Mouse (Mus musculus): ENCODE measurements around the gene Tmem274. TPM values are rescaled to one million over a fixed set of nuclear protein-coding genes. Genes with fewer than 3 reads are reported as not detected.

Gene Tmem274
- polyA plus RNA-seq, 1 experiment from 2014 or later, result not detected

GRCm38 (mm10) chr4:149487729-149488128, 10.6 kb downstream of the Tmem274 start:
- Histone ChIP-seq H3K27ac (ENCODE audit: low read depth) (no peak overlapping the region), H3K4me1 (replicated peaks; ENCODE audit: control insufficient read depth, insufficient read depth, low read length) (peaks cover 8% of the 10 kb centered on the region), H3K9ac (ENCODE audit: low read length) (no peak overlapping the region), H3K4me3 (ENCODE audit: low read depth, low read length) (no peak overlapping the region), H3K4me2 (ENCODE audit: low read length) (no peak overlapping the region), H3K9me3 (ENCODE audit: control insufficient read depth, low read length) (no peaks in the 10 kb centered on the region), H3K27me3 (replicated peaks; ENCODE audit: control insufficient read depth, insufficient read depth, low read length) (no peaks in the 10 kb centered on the region), H3K36me3 (ENCODE audit: control insufficient read depth, insufficient read depth, low read length) (peaks cover 51% of the 10 kb centered on the region)
- 95% methylated on average over 12 of the region's 12 CpGs for WGBS
- no peak for DNase-seq (ENCODE audit: low spot score)
- ATAC-seq (replicated peaks; ENCODE audit: low FRiP score, low TSS enrichment, low read depth), result no peak

GRCm38 (mm10) chr4:149489415-149490240, 12.4 kb downstream of the Tmem274 start:
- Histone ChIP-seq H3K9me3 (ENCODE audit: control insufficient read depth, low read length) (no peaks in the 10 kb centered on the region), H3K27ac (ENCODE audit: low read depth) (no peak overlapping the region), H3K36me3 (ENCODE audit: control insufficient read depth, insufficient read depth, low read length) (peaks cover 68% of the 10 kb centered on the region), H3K9ac (ENCODE audit: low read length) (no peak overlapping the region), H3K4me1 (replicated peaks; ENCODE audit: control insufficient read depth, insufficient read depth, low read length) (peaks cover 8% of the 10 kb centered on the region), H3K27me3 (replicated peaks; ENCODE audit: control insufficient read depth, insufficient read depth, low read length) (no peaks in the 10 kb centered on the region), H3K4me2 (ENCODE audit: low read length) (no peak overlapping the region), H3K4me3 (ENCODE audit: low read depth, low read length) (no peak overlapping the region)
- DNase-seq (ENCODE audit: low spot score) (no peak), ATAC-seq (replicated peaks; ENCODE audit: low FRiP score, low TSS enrichment, low read depth) (no peak)
- 91% methylated on average over 14 of the region's 14 CpGs for WGBS

- Histone ChIP-seq H3K9ac (ENCODE audit: low read length) (no peak overlapping the region), H3K4me3 (ENCODE audit: low read depth, low read length) (no peak overlapping the region), H3K9me3 (ENCODE audit: control insufficient read depth, low read length) (no peaks in the 10 kb centered on the region), H3K4me2 (ENCODE audit: low read length) (no peak overlapping the region), H3K27me3 (replicated peaks; ENCODE audit: control insufficient read depth, insufficient read depth, low read length) (no peaks in the 10 kb centered on the region), H3K4me1 (replicated peaks; ENCODE audit: control insufficient read depth, insufficient read depth, low read length) (peaks cover 7% of the 10 kb centered on the region), H3K36me3 (ENCODE audit: control insufficient read depth, insufficient read depth, low read length) (peaks cover 82% of the 10 kb centered on the region), H3K27ac (ENCODE audit: low read depth) (no peak overlapping the region)
- ATAC-seq (replicated peaks; ENCODE audit: low FRiP score, low TSS enrichment, low read depth) (no peak), DNase-seq (ENCODE audit: low spot score) (no peak)
- 96% methylated on average over 3 of the region's 3 CpGs for WGBS
These were observed 14.0 kb downstream of the Tmem274 start for GRCm38 (mm10) chr4:149491151-149491550.

DNA sequence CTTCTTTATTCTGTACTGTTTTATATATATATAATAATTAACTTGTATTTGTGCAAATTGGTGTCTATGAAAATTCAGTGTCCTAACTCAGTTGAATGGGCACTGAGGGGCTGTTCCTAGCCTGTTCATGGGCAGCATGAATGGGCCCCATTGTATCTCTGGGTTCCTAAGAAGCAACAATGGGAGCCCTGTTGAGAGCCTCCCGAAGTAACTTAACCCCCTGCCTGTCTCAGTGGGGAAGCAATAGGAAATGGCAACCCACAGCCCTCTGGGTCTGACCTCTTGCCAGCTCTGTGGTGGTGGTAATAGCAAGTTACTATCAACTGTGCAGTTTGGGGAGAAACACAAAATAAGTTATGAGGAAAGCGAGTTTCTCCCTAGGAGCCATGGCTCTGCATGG, 19.4 kb downstream of the Tmem274 start:
- no peaks in the 10 kb centered on the region for H3K9me3 ChIP-seq (ENCODE audit: control insufficient read depth, low read length)
- WGBS, result 80% methylated on average over 2 of the region's 2 CpGs
- H3K4me3 ChIP-seq (ENCODE audit: low read depth, low read length), result no peak overlapping the region
- no peak overlapping the region for H3K27ac ChIP-seq (ENCODE audit: low read depth)
- H3K4me2 ChIP-seq (ENCODE audit: low read length), result no peak overlapping the region
- no peak overlapping the region for H3K9ac ChIP-seq (ENCODE audit: low read length)
- no peak for ATAC-seq (replicated peaks; ENCODE audit: low FRiP score, low TSS enrichment, low read depth)
- no peaks in the 10 kb centered on the region for H3K27me3 ChIP-seq (replicated peaks; ENCODE audit: control insufficient read depth, insufficient read depth, low read length)
- DNase-seq (ENCODE audit: low spot score), result no peak
- peaks cover 73% of the 10 kb centered on the region for H3K36me3 ChIP-seq (ENCODE audit: control insufficient read depth, insufficient read depth, low read length)
- H3K4me1 ChIP-seq (replicated peaks; ENCODE audit: control insufficient read depth, insufficient read depth, low read length), result no peaks in the 10 kb centered on the region

DNA sequence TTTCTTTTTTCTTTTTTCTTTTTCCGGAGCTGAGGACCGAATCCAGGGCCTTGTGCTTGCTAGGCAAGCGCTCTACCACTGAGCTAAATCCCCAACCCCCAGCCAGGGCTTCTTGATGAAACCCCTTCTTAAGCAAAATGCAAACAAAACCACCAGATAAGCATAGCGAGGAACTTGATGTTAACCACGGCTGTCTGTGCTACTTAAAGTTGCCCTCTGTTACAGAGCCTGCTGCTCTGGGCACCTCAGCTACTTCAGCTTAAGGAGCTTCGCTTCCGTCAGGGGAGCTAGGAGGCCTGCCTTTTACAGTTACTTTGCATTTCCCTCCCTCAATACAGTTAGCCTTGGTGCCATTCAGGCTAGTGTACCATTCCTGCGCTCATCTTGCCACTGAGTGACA, 21.7 kb downstream of the Tmem274 start:
- no peak overlapping the region for H3K27ac ChIP-seq (ENCODE audit: low read depth)
- DNase-seq (ENCODE audit: low spot score) (no peak), ATAC-seq (replicated peaks; ENCODE audit: low FRiP score, low TSS enrichment, low read depth) (no peak)
- H3K9me3 ChIP-seq (ENCODE audit: control insufficient read depth, low read length), result no peaks in the 10 kb centered on the region
- H3K9ac ChIP-seq (ENCODE audit: low read length), result no peak overlapping the region
- H3K4me2 ChIP-seq (ENCODE audit: low read length), result no peak overlapping the region
- H3K36me3 ChIP-seq (ENCODE audit: control insufficient read depth, insufficient read depth, low read length), result peaks cover 64% of the 10 kb centered on the region
- 78% methylated on average over 8 of the region's 8 CpGs for WGBS
- no peak overlapping the region for H3K4me3 ChIP-seq (ENCODE audit: low read depth, low read length)
- H3K4me1 ChIP-seq (replicated peaks; ENCODE audit: control insufficient read depth, insufficient read depth, low read length), result no peaks in the 10 kb centered on the region
- no peaks in the 10 kb centered on the region for H3K27me3 ChIP-seq (replicated peaks; ENCODE audit: control insufficient read depth, insufficient read depth, low read length)

GRCm38 (mm10) chr4:149499790-149500189, 22.6 kb downstream of the Tmem274 start:
- Histone ChIP-seq H3K9me3 (ENCODE audit: control insufficient read depth, low read length) (no peaks in the 10 kb centered on the region), H3K4me2 (ENCODE audit: low read length) (no peak overlapping the region), H3K4me1 (replicated peaks; ENCODE audit: control insufficient read depth, insufficient read depth, low read length) (no peaks in the 10 kb centered on the region), H3K4me3 (ENCODE audit: low read depth, low read length) (no peak overlapping the region), H3K27ac (ENCODE audit: low read depth) (no peak overlapping the region), H3K9ac (ENCODE audit: low read length) (no peak overlapping the region), H3K36me3 (ENCODE audit: control insufficient read depth, insufficient read depth, low read length) (peaks cover 55% of the 10 kb centered on the region), H3K27me3 (replicated peaks; ENCODE audit: control insufficient read depth, insufficient read depth, low read length) (no peaks in the 10 kb centered on the region)
- ATAC-seq (replicated peaks; ENCODE audit: low FRiP score, low TSS enrichment, low read depth) (no peak), DNase-seq (ENCODE audit: low spot score) (no peak)
- 85% methylated on average over 5 of the region's 5 CpGs for WGBS

- 82% methylated on average over 5 of the region's 5 CpGs for WGBS
These were observed 27.2 kb downstream of the Tmem274 start for GRCm38 (mm10) chr4:149504363-149504762.

GRCm38 (mm10) chr4:149504858-149505257, 27.7 kb downstream of the Tmem274 start:
- Histone ChIP-seq H3K9me3 (ENCODE audit: control insufficient read depth, low read length) (no peaks in the 10 kb centered on the region), H3K4me3 (ENCODE audit: low read depth, low read length) (no peak overlapping the region), H3K4me2 (ENCODE audit: low read length) (no peak overlapping the region), H3K4me1 (replicated peaks; ENCODE audit: control insufficient read depth, insufficient read depth, low read length) (no peaks in the 10 kb centered on the region), H3K27me3 (replicated peaks; ENCODE audit: control insufficient read depth, insufficient read depth, low read length) (no peaks in the 10 kb centered on the region), H3K9ac (ENCODE audit: low read length) (no peak overlapping the region), H3K27ac (ENCODE audit: low read depth) (no peak overlapping the region), H3K36me3 (ENCODE audit: control insufficient read depth, insufficient read depth, low read length) (peaks cover 19% of the 10 kb centered on the region)
- no peak for DNase-seq (ENCODE audit: low spot score)
- ATAC-seq (replicated peaks; ENCODE audit: low FRiP score, low TSS enrichment, low read depth), result no peak
- WGBS, result 40% methylated on average over 3 of the region's 3 CpGs

More at GRCm38 (mm10) chr4:149504363-149504762, 27.2 kb downstream of the Tmem274 start:
- Histone ChIP-seq H3K27me3 (replicated peaks; ENCODE audit: control insufficient read depth, insufficient read depth, low read length) (no peaks in the 10 kb centered on the region), H3K4me3 (ENCODE audit: low read depth, low read length) (no peak overlapping the region), H3K36me3 (ENCODE audit: control insufficient read depth, insufficient read depth, low read length) (peaks cover 21% of the 10 kb centered on the region), H3K27ac (ENCODE audit: low read depth) (no peak overlapping the region), H3K4me1 (replicated peaks; ENCODE audit: control insufficient read depth, insufficient read depth, low read length) (no peaks in the 10 kb centered on the region), H3K9ac (ENCODE audit: low read length) (no peak overlapping the region), H3K9me3 (ENCODE audit: control insufficient read depth, low read length) (no peaks in the 10 kb centered on the region), H3K4me2 (ENCODE audit: low read length) (no peak overlapping the region)
- no peak for DNase-seq (ENCODE audit: low spot score)
- no peak for ATAC-seq (replicated peaks; ENCODE audit: low FRiP score, low TSS enrichment, low read depth)

All from intestine, embryonic 14.5 days (tissue).